Mouse (Mus musculus) adrenal gland, postnatal 4 days (tissue): ENCODE measurements around the gene Tmem161a. TPM values are rescaled to one million over a fixed set of nuclear protein-coding genes. Genes with fewer than 3 reads are reported as not detected.

Experiments
- DNase-seq, 2 experiments: peaks; one replicate each; pipeline ENCODE4 v3.0.0; 2021 to 2022; ENCODE audit warnings: low spot score in 2 of 2, mixed read lengths in 2 of 2
- total RNA-seq, 2 experiments: library from RNA; stranded (reverse); gene quantifications; 2 replicates each; pipeline ENCODE4 v1.2.3; 2021

The Tmem161a gene
- total RNA-seq, 2 experiments from 2014 or later: 63.4 to 66.8 TPM

DNA sequence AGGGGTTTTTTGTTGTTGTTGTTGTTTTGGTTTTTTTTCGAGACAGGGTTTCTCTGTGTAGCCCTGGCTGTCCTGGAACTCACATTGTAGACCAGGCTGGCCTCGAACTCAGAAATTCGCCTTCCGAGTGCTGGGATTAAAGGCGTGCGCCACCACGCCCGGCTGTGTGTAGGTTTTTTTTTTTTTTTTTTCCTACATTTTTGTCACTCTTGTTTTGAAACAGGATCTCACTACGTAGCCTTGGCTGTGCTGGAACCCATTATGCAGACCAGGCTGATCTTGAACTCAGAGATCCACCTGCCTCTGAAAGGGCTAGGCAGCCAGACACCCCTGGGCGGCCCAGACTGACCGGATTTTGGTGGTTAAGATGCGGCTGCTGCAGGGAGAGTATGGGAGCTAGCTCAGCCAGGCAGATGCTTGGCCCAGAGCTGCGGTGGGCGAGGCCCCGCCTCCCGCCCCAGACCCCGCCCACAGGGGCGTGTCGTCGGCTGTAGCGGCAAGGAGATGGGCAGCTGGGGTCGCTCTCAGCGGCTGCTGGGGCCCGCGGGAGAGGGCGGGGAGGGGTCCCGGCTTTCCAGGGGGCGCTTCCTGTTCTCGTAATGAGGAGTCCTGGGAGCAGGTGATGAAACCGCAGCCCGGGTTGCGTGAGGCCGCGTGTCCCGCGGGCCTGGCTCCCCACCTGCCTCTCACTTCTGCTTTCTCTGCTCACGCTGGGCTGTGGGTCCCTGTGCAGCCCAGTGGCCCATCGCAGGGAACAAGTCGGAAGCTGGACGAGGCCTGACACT is 13.9 kb upstream of the Tmem161a start:
- DNase-seq: peak in 1 of 2 experiments; percentile 24

DNA sequence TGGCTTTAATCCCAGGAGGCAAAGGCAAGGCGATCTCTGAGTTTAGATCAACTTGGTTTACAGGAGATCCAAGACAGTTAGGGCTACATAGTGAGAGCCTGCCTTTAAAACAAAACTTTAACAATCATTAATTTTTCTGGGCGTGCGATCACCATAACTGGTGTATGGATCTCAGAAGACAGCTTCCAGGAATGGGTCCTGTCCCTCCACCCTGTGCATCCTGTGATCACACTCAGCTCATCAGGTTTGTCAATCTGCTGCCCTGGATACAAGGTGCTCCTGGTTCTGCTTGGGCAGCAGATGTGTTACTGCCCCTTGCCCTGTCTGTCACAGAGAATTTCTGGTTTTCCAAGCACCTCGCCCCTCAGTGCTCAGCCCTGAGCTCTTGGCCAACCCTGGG is 12.9 kb upstream of the Tmem161a start:
- no peak for DNase-seq

DNA sequence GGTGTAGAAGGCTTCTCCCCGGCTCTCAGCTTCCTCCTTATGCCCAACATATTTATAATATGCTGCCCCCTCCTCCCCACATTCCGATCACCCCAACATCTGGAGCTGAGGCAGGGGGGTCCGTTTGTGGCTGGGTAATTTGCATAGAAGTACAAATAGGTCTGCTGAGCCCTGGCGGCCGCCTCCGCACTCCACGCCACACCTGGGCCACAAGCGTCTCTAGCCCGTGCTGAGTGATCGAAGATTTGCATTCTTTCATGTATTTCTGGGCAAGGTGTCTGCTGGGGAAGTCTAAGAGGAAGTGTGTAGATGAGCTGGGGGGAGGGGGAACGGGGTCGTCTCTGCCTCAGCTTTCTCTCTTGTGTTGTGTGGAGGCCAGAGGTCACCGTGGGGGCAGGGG is 12.1 kb upstream of the Tmem161a start:
- DNase-seq: no peak

DNA sequence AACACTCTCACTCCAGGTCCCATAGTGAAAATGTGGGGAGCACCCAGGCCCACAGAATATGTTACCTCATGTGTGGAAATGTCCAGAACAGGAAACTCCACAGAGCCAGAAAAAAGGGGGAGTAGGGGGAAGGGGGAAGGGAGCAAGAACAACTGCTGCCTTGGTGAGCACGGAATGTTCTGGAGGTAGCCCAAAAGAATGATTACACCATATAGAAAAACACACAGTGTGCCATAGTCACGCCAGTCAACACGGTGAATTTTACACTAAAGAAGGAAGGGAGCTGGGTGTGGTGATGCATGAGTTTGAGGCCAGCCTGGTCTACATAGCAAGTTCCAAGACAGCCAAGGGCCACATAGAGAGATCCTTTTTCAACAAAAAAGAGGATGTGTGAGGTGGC is 8.8 kb upstream of the Tmem161a start:
- DNase-seq: no peak

DNA sequence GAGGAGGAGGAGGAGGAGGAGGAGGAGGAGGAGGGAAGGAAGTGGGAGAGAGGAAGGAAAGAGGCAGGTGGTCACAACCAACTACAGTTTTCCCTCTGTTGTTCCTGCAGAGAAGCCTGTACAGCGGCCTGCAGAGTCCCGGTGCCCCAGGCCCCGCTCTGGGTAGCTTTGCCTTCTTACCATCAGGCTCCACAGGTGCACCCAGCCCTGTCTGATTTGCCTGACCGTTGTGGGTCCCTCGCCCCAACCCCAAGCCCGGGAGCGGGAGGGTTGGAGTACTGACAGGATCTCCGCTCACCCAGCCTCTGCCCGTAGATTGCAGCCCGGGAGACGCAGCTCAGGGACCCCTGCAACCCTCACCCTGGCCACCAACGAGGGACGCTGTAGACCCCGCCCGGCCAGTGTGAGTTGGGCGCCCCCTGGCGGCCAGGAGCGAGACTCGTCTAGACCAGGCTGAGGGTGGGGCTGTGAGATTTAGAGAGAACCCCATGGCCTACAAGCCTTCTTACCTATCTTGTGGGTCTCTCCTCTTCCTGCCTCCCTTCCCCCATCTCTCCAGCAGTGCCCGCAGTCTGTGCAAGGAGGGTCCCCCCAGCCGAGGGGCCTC is 5.5 kb upstream of the Tmem161a start:
- DNase-seq: peak; percentile 41 to 48

DNA sequence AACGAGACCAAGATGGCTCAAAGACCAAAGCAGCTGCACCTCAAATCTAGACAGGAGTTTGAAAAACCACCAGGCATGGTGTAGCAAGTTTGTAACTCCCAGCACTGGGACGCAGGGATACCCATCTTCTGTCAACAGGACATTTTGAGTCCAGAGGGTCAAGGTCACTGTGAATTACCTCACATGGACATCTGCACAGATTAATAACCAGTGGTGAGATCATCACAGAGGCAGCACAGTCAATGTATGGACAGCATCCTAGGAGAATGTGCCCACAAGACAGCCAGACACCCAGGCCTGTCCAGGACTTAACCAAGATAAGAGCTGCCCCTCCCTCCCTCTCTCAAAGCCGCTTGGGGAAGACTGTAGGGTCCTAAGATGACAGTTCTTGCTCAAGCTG is 2.0 kb upstream of the Tmem161a start:
- no peak for DNase-seq

DNA sequence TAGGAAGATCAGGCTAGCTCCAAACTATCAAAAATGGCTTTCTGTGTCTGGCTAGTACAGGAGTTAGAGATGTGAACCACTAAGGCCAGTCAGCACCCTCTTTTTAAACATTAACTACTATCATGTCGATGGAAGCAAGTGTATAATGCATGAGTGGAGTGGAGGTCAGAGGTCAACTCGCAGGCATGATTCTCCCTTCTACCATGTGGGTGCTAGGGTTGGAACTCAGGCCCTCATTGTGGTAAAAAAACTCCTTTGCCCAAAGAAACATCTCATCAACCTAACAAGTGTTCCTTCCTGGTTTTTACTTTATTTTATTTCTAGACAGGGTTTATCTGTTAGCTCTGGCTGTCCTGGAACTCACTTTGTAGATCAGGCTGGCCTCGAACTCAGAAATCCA is 1.4 kb upstream of the Tmem161a start:
- DNase-seq: no peak

DNA sequence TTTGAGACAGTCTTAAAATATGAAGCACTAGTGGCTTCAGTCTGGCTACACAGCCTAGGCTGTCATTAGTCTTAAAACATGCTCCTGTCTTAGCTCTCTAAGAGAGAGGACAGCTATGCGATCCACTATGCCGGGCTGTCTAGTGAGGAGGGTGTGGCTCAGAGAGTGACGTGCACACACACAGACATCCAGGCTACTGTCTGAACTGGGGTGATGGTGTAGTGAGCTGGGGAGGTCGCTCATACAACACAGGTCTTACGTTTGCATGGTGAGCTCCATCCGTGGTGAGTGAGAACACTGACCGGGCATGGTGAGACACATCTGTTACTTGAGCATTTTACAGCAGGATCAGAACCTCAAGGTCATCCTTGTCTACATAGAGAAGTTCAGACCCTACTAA is 916 bp upstream of the Tmem161a start:
- no peak for DNase-seq

DNA sequence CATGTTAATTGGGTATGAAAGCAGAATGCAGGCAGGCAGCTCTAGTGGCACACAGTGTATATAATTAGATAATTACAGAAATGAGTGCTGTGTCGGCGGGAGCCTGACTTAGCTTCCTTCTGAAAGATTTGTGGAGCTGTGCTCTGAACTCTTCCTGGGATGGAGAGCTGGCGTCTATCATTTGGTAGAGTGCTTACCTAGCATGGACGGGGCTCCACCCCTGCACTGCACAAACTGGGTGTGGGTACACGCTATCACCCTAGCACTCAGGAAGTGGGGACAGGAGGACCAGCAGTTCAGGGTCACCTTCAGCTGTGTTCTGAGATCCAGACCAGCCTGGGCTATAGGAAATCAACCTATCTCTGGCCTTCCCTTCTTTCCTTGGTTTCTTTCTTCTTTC is 1.2 kb downstream of the Tmem161a start:
- DNase-seq: no peak

DNA sequence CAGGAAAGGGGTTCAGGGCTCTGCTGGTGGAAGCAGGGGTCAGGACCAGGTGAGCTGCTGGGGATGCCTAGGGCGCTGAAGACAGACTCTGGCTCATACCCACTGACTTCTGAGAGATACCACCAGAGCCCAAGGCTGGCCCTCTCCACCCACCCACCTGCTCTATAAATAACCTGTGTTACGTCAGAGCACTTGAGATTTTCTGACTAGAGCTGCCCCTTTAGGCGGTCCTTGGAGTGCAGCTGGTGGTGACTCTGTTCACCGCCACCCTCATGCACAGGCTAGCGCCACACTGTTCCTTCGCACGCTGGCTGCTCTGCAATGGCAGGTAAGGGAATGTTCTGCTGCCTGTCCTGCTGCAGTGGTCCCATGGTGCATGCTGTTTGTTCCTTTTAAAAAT is 1.9 kb downstream of the Tmem161a start:
- no peak for DNase-seq

DNA sequence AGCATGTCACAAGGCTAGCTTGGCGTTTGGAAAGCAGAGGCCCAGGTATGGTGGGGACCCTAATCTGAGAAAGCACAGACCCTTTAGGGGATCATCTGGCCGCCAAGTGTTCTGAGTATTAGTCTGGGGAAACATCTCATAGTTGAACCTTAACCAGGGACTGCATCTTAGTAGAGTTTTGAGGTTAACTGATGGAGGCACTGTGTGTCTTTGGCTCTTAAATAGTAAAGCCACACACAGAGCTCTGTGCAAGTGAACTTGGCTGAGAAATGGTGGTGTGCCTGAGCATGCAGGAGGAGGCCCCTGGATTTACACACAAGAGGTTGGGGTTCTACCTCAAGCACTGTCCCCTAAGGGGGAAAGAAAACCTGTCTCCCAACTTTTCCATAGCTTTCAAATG is 6.1 kb downstream of the Tmem161a start:
- DNase-seq: no peak

DNA sequence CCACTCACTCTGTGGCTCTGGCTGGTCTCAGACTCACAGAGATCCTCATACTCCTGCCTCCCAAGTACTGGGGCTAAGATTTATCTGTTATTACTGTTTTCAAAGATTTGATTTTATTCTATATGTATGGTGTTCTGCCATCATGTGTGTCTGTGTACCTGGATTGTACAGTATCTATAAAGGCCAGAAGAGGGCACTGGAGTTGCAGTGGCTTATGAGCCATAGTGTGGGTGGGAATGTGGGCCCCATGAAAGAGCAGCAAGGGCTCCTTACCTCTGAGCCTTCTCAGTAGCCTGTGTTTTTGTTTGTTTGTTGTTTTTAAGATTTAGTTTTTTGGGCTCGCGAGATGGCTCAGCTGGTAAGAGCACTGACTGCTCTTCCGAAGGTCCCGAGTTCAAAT is 6.9 kb downstream of the Tmem161a start:
- DNase-seq: no peak

DNA sequence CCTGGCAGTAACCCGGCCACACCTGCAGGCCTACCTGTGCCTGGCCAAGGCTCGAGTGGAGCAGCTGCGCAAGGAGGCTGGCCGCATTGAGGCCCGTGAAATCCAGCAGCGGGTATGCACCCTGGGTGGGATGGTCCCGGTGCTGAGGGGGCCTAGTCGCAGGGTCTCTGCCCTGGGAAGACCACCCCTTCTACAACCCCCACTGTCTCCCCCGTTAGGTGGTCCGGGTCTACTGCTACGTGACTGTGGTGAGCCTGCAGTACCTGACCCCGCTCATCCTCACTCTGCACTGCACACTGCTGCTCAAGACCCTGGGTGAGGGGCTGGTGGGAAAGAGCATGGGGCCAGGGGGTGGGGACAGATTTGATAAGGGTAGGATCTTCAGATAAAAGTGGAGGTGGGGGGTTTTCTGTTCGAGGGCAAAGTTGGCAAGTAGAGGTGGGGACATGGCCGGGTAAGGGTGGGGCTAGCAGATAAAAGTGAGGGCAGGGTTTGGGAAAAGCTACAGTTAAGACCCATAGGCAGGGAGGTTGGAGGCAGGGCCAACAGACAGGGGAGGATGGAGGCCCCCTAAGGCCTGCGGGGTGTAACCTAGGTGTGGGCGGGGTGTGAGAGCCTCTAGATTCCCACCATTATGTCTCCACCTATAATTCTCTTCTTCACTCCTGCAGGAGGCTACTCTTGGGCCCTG is 9.2 kb downstream of the Tmem161a start:
- no peak for DNase-seq

DNA sequence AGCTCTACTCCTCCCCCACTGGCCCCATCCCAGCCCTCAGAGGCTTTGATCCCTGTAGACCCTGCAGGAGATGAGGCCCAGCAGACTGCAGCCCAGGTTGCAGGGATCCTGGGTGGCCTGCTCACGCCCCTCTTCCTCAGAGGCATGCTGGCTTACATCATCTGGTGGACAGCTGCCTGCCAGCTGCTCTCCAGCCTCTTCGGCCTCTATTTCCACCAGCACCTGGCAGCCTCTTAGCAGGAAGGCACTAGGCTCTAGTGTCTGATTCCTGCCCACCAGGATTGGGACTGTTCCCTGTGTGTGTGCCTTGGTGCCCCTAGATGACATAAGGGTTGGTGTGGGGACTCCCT is 9.7 kb downstream of the Tmem161a start:
- DNase-seq: no peak

DNA sequence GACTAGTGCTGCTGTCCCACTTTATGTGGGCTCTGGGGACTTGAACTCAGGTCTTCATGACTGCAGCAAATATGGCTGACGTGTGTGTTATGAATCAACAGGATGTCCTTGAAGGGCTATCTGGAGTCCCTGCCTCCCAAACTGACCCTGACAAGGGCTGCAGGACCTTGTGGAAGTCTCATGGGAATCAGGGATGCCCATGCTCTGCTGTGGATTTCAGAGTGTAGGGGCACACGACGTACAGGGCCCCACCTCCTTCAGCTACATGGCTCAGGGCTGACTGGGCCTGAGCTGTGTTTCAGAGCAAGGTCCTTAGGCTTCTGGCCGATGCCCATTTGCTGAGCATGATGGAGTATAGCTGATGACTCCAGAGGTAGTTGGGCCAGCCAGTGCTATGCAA is 11.0 kb downstream of the Tmem161a start:
- no peak for DNase-seq

DNA sequence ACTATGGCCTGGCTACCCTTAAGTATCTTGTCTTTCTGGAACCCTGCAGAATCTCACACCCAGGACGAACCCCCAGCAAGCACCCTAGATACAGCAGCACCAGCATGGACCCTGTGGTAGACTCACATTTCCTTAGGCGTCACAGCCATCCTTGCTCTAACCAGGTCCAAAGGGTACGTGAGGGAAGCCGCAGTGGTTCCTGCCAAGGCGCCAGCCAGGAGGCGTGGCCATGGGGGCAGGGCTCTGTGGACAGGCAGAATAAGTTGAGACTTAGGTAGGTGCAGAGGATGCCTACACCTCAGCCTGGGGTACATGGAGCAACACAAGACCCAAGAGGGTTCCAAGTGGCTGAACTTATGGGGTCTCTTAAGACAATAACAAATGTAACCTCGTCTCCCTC is 16.6 kb downstream of the Tmem161a start:
- no peak for DNase-seq

DNA sequence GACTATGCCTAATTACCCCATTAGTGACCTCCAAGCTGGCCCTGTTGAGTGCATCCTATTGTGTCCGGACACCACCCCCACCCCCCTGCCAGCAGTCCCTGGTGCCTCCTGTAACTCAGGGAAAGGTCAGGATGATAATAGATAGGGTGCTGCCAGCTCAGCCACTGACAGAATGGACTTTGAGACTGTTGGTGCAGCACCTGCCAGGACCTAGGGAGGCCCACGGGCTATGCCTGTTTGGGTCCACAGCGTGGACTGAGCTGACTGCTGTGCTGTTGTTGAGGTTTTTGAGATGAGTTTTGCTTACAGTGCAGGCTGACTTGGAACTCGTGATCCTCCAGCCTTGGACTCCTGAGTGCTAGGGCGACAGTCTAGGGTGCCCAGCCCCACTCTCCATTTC is 21.1 kb downstream of the Tmem161a start:
- DNase-seq: no peak

DNA sequence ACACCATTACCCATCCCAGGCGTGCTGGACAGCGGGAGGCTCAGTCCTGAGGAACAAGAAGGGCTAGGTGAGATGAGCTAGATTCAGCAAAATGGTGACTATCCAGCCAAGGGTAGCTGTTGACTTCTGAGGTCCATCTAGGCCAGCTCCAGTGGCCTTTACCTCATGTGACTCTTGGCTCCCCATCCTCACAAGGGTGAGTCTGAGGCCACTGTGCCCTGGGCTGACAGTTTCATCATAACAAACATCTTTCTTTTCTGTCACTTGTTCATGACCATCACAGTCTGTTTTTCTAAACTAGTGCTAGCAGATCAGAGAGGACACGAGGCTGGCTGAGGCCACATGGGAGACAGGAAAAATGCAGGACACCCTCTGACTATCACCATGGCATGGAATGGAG is 22.0 kb downstream of the Tmem161a start:
- DNase-seq: no peak

DNA sequence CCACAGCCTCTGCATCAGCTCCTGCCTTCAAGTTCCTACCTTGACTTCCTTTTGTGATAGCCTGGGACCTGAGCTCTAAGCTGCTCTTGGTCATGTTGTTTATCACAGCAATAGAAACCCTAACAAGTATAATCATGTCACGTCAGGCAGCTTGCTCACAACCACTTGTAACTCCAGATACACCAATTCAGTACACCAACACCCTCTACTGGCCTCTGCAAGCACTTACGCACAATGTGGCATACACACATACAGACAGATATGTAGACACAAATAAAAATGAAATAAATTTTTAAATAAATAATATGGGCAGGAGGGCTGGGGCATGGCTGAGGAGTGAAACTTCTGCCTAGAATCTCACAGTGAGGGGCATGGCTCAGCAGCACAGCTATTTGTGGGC is 23.6 kb downstream of the Tmem161a start:
- DNase-seq: no peak

DNA sequence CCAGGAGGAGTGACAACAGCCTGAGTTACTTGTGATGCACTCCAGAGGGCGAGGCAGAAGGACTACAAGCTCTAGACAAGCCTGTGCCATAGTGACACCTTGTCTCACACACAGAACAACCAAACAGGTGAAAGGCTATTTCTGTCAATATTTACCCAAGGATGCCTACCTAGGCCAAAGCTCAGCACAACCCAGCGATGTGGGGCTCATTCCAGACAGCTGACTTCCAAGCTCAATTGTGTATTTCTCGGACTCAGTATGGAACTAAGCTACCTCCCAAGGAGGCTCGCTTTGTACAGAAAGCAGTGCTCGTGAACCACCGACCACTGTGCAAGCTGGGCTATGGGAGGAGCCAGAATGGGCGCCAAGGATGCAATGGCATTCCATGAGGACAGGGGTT is 25.4 kb downstream of the Tmem161a start:
- no peak for DNase-seq

DNA sequence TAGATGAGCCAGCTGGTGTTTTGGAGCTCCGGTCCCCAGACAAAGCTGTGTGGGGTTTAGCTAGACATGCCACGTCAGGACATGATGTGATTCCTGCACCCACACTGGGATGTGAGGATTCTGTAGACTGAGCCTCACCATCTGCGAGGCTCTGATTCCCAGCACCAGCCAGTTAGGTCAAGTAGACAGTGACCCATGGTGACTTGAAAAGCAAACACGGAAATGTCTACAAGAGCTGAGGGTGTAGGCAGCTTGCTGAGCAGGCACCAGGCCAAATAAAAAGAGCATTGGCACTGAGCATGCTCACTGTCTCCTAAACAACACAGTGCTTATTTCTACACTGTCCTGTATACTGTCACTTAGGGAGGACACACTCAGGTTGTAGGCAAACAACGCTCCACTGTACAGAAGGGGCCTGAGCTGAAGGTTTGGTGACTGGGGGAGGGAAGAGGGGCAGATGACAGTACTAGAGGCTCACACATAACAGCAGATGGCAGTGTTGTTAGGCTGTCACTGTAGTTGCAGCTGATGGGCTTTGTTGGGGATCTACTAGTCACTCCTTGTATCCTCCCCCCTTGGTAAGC is 28.0 kb downstream of the Tmem161a start:
- DNase-seq: no peak

DNA sequence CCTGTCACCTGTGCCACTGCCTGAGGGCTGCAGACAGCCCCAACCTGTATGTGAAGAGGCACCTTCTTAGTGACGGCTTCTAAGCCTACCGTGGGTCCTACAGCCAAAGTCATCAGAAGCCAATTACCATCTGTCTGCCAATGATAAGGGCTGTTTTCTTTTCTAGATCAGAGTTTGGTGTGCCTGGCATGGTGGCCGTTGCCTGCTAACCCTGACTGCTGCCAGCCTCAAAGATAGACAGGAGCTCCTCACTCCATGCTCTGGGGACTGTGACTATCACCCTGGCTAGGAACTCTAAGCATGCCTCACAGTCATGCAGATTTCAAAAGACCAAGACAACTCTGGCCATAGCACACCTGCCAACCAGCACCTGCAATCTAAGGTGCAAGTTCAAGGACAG is 29.3 kb downstream of the Tmem161a start:
- no peak for DNase-seq
